Mouse (Mus musculus) gastrocnemius, postnatal 25 days (tissue): ENCODE results near the gene Dctn1. TPM values are rescaled to one million over a fixed set of nuclear protein-coding genes. Genes with fewer than 3 reads are reported as not detected.

Experiments used
- DNase-seq: peaks from one replicate; pipeline ENCODE4 v3.0.0; 2022
- total RNA-seq, 2 experiments: library from RNA; stranded (reverse); gene quantifications; 1 replicate in 1 of 2; 2 replicates in 1 of 2; pipeline ENCODE4 v1.2.3; 2021

Gene Dctn1
- total RNA-seq, 2 experiments from 2014 or later: 118 to 126 TPM

DNA sequence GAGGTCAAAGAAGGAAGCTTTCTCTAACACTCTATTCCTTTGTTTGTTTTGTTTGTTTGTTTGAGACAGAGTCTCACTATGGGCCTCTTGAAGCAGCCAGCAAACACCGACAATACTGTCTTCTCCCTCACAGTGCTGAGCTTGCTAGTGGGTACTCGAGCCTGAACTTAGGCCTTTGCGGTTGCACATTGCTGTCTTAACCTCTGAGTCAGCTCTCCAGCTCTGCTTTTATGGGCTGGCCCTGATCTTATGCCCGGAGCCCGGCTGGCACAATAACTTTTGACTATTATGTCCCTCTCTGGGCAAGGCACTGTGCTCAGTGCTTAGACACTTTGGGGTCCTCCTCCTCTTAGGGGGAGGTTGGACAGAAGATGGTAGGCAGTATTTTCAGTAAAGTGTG, 4.2 kb downstream of the Dctn1 start:
- no peak for DNase-seq

GRCm38 (mm10) chr6:83171063-83171462, 5.3 kb downstream of the Dctn1 start:
- no peak for DNase-seq

GRCm38 (mm10) chr6:83172240-83172920, 6.7 kb downstream of the Dctn1 start:
- DNase-seq: no peak

- peak; percentile 73 for DNase-seq
Measured at GRCm38 (mm10) chr6:83175996-83176395, 10.3 kb downstream of the Dctn1 start.

DNA sequence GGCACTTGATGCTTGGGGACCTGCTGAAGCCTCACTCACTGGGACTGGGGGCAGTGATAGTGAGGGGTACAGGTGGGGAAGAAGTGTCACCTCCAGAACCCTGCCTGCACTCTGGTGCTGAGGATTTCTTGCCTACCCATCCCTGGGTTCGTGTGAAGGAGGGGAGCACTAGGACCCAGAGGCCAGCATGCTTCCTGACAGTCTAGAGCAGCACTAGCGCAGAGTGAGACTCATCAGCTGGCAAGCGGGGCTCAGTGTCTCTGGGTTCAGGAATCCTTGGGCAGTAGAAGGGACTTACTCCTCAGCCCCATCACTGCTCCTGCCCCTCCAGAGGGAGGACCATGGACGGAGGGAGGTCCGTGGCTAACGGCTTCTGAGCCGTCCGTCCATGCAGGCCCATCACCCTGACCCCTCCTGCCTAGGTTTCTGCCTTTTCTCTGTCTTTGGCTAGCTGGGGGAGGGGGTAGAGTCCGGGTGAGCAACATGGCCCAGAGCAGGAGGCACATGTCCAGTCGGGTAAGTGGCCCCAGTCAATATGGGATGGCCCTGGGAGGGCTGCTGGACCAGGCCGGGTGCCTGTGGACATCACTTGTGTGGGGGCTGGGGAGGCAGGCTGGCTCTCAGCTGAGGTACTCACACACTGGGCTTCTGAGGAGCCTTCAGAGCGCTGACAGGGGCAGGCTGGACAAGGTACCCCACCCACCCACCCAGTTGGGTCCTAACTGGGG, 13.8 kb downstream of the Dctn1 start:
- DNase-seq: no peak

- DNase-seq: no peak
Measured at GRCm38 (mm10) chr6:83180605-83181004, 14.9 kb downstream of the Dctn1 start.

- no peak for DNase-seq
Measured at GRCm38 (mm10) chr6:83184858-83185435, 19.2 kb downstream of the Dctn1 start.

DNA sequence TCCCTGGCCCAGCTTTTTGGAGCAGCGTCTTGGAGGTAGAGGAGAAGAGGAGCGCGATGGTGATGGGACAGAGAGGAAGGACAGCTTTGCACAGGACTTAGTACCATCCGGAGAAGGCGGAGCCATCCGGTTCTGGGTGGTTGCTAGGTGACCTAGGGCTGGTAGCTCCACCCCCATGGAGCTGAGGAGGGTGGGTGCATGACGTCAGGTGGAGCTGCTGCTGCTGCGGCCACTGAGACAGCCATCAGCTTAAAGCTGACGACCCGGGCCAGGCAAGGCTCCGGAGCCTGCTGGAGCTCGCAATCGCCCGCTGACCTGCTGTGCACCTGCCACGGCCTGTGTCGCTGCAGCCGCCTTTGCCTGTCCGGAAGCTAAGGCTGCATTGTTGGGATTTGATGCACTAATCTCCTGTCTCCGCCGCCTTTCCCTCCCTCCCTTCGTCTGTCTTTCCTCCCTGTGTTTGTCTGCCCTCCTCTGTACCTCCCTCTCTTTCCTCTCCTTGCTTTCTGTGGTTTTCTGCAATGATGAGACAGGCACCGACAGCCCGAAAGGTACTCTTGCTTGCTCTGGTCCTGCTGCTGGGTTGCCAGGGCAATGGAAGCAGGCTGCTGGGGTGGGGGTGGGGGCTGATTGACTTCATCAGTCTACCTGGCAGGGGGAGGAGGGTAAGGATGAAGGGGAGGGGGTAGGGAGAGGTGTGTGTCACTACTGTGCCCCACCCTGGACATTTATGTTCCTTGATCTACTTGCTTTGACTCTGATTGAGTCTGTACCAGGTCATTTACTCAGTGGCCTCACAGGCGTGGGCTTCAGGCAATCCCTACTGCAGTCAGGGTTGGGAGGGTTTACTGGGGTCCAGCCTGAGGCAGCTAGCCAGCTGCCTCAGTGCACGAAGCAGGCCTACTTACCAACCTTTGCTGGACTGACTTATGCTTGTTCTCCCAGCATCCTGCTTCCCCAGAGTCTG, 20.5 kb downstream of the Dctn1 start:
- DNase-seq: peak; percentile 55

- no peak for DNase-seq
Measured at GRCm38 (mm10) chr6:83186946-83187345, 21.2 kb downstream of the Dctn1 start.

- DNase-seq: no peak
Measured at GRCm38 (mm10) chr6:83193571-83193970, 27.9 kb downstream of the Dctn1 start.

DNA sequence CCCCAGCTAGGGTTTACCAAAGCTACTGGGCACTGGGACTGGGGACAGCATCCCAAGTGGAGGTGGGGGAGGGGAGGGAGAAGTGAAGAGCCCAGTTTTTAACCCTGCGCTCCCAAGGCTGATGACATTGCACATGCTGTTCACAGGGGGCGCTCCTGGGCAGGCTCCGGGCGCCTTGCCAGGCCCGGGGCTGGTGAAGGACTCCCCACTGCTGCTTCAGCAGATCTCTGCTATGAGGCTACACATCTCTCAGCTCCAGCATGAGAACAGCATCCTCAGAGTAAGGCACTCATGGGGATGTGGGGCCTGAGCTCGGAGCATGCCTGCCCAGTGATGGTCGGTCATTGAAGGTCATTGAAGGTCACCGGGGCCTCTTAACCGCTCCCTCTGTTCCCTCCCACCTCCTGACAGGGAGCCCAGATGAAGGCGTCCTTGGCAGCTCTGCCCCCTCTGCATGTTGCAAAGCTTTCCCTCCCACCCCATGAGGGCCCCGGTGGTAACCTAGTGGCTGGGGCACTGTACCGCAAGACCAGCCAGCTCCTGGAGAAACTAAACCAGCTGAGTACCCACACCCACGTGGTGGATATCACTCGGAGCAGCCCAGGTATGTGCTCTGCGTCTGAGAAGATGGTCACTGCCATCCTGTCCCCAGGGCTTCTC, 31.8 kb downstream of the Dctn1 start:
- peak; percentile 40 for DNase-seq

DNA sequence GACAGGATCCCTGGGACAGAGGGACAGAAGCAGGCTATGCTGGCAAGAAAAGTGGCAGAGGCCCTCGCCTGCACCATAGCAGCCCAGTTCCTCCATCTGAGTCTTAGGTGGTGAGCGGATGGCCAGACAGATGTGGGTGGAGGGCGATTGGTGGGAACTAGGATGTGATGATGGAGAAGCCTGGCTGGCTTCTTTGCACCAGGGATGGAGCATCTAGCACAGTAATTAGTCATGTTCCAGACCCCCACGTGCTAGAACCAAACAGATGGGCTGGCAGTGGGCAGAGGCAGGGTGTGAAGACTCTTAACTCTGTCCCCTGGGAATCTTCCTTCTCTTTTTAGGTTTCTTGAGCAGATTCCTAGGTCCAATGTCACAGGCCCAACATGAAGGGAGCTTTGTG, 37.6 kb downstream of the Dctn1 start:
- no peak for DNase-seq

DNA sequence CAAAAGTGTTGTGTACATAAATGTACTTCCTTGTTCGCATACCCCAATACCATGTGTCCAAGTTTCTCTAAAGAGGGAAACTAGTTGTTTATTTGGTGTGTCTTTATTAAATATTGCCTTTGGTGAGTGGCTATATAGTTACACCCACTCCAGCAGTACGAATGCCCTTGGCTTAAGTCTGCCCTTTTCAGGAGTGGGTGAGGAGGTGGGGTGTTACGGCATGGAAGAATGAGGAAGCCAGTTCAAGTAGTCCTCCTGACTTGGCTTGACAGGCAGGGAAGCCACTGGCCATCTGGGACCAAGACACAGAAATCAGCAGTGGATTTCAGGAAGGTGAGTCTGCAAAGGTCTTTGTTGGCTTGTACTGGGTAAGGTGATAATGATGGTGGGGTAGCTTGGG, 40.1 kb downstream of the Dctn1 start:
- DNase-seq: no peak

DNA sequence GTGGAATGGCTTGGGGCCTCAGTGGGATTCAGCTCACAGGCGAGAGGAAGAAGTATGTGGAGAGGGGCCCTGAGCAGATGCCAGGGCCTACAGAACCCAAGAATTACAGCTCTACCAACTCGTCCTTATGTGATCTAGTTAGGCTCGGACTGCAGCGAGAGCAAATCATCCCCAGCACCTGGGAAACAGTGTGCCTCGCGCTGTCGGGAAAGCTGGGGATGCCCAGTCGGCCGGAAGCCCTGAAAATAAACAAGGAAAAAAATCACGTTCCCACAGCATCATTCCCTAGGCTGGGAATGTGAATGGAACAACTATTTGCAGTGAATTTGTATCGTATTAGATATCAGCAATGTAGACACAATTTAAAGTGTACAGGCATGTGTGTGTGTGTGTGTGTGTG, 40.6 kb downstream of the Dctn1 start:
- no peak for DNase-seq

DNA sequence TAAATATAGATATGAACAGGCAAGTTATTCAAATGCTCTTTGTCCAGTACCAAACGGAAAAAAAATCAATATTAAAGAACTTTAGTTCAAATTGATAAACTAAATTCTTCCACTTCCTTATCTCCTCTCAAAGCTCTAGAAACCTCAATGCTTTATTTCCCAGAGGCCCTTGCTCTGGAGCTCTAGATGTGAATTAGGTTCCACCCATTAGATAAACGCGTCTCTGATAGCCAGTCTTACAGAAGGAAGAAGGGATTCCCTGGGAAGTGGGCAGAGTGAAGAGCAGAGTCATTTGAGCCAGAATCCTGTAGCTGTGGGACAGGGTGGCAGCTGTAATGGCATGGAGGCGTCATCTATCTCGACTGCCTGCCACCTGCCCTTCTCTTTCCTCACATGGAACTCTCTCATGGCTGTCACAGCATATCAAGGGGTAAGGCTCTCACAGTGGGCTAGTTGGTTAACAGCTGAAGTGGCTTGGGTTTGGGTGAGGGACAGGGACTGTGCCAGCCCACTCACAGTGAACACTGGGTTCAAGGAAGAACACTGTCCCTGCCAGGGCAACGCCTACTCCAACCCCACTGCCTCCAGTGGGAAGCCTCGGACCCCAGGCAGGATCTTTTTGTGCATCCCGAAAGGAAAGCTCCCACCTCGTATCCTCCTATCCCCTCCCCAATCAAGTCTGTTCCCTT, 41.8 kb downstream of the Dctn1 start:
- no peak for DNase-seq

GRCm38 (mm10) chr6:83208050-83208400, 42.3 kb downstream of the Dctn1 start:
- no peak for DNase-seq

- DNase-seq: no peak
Measured at GRCm38 (mm10) chr6:83210495-83210894, 44.8 kb downstream of the Dctn1 start.

- DNase-seq: no peak
Measured at GRCm38 (mm10) chr6:83211526-83211925, 45.8 kb downstream of the Dctn1 start.

- peak; percentile 36 for DNase-seq
Measured at GRCm38 (mm10) chr6:83215002-83215666, 49.4 kb downstream of the Dctn1 start.

DNA sequence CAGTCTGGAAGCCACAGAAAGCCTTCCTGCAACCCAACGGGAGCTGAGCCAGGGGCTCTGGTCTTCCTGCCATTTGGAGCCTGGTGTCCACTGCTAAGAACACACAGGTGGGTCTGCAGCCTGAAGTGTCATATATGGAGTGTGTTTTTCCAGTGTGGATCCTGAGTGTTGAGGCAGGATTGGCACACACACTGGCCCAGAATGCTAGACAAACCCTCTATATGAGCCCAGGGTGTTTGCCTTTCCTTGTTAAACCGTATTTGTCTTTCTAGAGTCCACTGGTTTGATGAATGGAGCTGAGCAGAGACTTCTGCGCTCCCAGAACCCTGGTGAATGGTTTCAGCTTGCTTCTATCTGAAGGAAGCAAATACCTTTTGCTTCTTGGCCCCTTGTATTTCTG, 54.1 kb downstream of the Dctn1 start, which contains the start of gene Slc4a5:
Slc4a5 (plus strand) TSS at position 15 of the 400 bp plus-strand sequence.
- DNase-seq: no peak

GRCm38 (mm10) chr6:83231486-83231885, 65.8 kb downstream of the Dctn1 start:
- no peak for DNase-seq
